Mouse (Mus musculus): ENCODE results near the gene Kansl2. TPM values are rescaled to one million over a fixed set of nuclear protein-coding genes. Genes with fewer than 3 reads are reported as not detected.

Kansl2 gene
- polyA plus RNA-seq (2016; fragmentation: Nextera tagmentation; extraction: Ambion mirVana) = 175 and 177 TPM in 2 replicates

- Histone ChIP-seq H3K4me1 (peaks cover 5% of the 10 kb centered on the region; the same call in 1 of the 2 replicates), H3K36me3 (peaks cover 32% of the 10 kb centered on the region), H3K27ac (peak within 1 kb of the TSS; percentile 99), H3K9me3 (no peaks in the 10 kb centered on the region), H3K4me3 (peak within 1 kb of the TSS; percentile 87), H3K9ac (peak within 1 kb of the TSS; percentile 93), H3K4me2 (replicated peaks) (peak within 1 kb of the TSS; percentile 90), H3K27me3 (no peaks in the 10 kb centered on the region)
- peak; percentile 100 for ATAC-seq (ENCODE audit: insufficient number of reproducible peaks, insufficient read depth, low FRiP score, low TSS enrichment)
- 1% methylated on average over 62 of the region's 70 CpGs for WGBS
Observed at GRCm38 (mm10) chr15:98533881-98534627, at the start of gene Kansl2. Kansl2 (minus strand) TSS chr15:98534264.

DNA sequence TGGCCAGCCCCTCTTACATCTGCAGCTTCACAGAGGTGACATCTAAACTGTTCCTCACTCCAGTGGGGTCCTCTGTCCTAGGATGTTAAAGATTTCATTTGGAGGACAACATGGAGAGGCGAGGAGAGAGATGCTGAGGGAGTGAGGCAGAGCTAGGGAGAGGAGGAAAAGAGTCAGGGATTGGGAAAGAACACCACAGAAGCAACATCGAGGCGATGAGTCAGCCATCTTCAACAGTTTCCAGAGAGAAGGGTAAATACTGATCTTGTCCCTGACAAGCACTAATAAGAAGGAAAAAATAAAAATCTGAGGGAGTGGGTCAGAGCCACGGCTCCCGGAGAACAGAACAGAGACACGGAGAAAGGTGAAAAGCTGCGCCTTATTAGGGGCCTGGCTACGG, 48.9 kb upstream of the Kansl2 start:
- no peak overlapping the region for H3K4me3 ChIP-seq
- no peak overlapping the region for H3K4me2 ChIP-seq (replicated peaks)
- no peaks in the 10 kb centered on the region for H3K27me3 ChIP-seq
- no peak for ATAC-seq (ENCODE audit: insufficient number of reproducible peaks, insufficient read depth, low FRiP score, low TSS enrichment)
- no peak overlapping the region for H3K9ac ChIP-seq
- H3K27ac ChIP-seq = no peak overlapping the region
- no peaks in the 10 kb centered on the region for H3K9me3 ChIP-seq
- H3K36me3 ChIP-seq = no peaks in the 10 kb centered on the region
- 72% methylated on average over 8 of the region's 8 CpGs for WGBS
- H3K4me1 ChIP-seq = no peaks in the 10 kb centered on the region; the same call in 1 of the 2 replicates

DNA sequence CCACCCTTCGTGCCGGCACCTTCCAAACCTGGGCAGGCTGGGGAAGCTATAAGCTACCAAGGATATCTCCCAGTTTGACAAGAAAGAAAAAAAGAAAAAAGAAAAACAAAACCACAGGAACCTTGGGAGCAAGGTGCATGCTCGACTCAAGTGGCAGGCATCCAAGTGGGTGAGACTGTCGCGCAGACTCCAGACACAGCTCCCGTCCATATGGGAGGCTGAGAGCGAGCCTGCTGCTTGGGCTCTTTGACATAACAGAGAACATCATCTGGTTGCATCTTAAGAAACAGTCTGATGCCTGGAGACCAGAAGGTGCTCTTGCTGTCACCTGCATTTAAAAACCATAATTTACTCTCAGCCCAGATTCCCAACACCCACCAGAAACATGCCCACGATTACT, 48.3 kb upstream of the Kansl2 start:
- Histone ChIP-seq H3K4me3 (no peak overlapping the region), H3K27me3 (no peaks in the 10 kb centered on the region), H3K9me3 (no peaks in the 10 kb centered on the region), H3K4me2 (replicated peaks) (no peak overlapping the region), H3K4me1 (no peaks in the 10 kb centered on the region; the same call in 1 of the 2 replicates), H3K36me3 (no peaks in the 10 kb centered on the region), H3K9ac (no peak overlapping the region), H3K27ac (no peak overlapping the region)
- WGBS = 80% methylated on average over 8 of the region's 8 CpGs
- ATAC-seq (ENCODE audit: insufficient number of reproducible peaks, insufficient read depth, low FRiP score, low TSS enrichment) = no peak

- ATAC-seq (ENCODE audit: insufficient number of reproducible peaks, insufficient read depth, low FRiP score, low TSS enrichment) = peak; percentile 66
- no peaks in the 10 kb centered on the region for H3K27me3 ChIP-seq
- 27% methylated on average over 4 of the region's 5 CpGs for WGBS
Observed at GRCm38 (mm10) chr15:98579795-98580464, 45.9 kb upstream of the Kansl2 start.

GRCm38 (mm10) chr15:98579310-98579709, 45.2 kb upstream of the Kansl2 start:
- 81% methylated on average over 2 of the region's 2 CpGs for WGBS

More at GRCm38 (mm10) chr15:98579795-98580464, 45.9 kb upstream of the Kansl2 start:
- no peak overlapping the region for H3K9ac ChIP-seq
- H3K4me1 ChIP-seq = no peaks in the 10 kb centered on the region
- H3K4me2 ChIP-seq (replicated peaks) = no peak overlapping the region
- H3K4me3 ChIP-seq = no peak overlapping the region
- no peaks in the 10 kb centered on the region for H3K9me3 ChIP-seq
- no peak overlapping the region for H3K27ac ChIP-seq
- no peaks in the 10 kb centered on the region for H3K36me3 ChIP-seq

DNA sequence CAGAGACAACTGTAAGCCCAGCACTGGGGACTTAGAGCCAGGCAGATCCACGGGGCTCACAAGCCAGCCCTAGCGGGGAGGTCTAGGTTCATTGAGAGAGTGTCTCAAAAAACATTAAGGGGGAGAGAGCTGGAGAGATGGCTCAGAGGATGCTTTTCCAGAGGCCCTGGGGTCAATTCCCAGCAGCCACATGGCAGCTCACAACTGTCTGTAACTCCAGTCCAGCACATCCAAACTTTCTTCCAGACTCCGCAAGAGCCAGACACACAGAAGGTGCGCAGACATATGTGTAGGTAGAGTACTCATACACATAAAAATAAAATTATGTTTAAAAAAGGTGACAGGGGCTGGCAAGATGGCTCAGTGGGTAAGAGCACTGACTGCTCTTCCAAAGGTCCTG, 39.2 kb upstream of the Kansl2 start:
- H3K4me1 ChIP-seq = peaks cover 8% of the 10 kb centered on the region
- 72% methylated on average over 4 of the region's 4 CpGs for WGBS
- H3K9ac ChIP-seq = no peak overlapping the region
- H3K27me3 ChIP-seq = no peaks in the 10 kb centered on the region
- no peak overlapping the region for H3K4me2 ChIP-seq (replicated peaks)
- H3K4me3 ChIP-seq = no peak overlapping the region
- no peaks in the 10 kb centered on the region for H3K9me3 ChIP-seq
- H3K36me3 ChIP-seq = no peaks in the 10 kb centered on the region
- no peak overlapping the region for H3K27ac ChIP-seq
- ATAC-seq (ENCODE audit: insufficient number of reproducible peaks, insufficient read depth, low FRiP score, low TSS enrichment) = no peak

More at GRCm38 (mm10) chr15:98579310-98579709, 45.2 kb upstream of the Kansl2 start:
- no peaks in the 10 kb centered on the region for H3K4me1 ChIP-seq
- H3K27ac ChIP-seq = no peak overlapping the region
- H3K27me3 ChIP-seq = no peaks in the 10 kb centered on the region
- H3K4me2 ChIP-seq (replicated peaks) = no peak overlapping the region
- H3K36me3 ChIP-seq = no peaks in the 10 kb centered on the region
- no peaks in the 10 kb centered on the region for H3K9me3 ChIP-seq
- no peak overlapping the region for H3K4me3 ChIP-seq
- no peak for ATAC-seq (ENCODE audit: insufficient number of reproducible peaks, insufficient read depth, low FRiP score, low TSS enrichment)
- H3K9ac ChIP-seq = no peak overlapping the region

- no peak for ATAC-seq (ENCODE audit: insufficient number of reproducible peaks, insufficient read depth, low FRiP score, low TSS enrichment)
- H3K4me3 ChIP-seq = no peak within 1 kb of the TSS
- no peak within 1 kb of the TSS for H3K4me2 ChIP-seq (replicated peaks)
- H3K27ac ChIP-seq = no peak within 1 kb of the TSS
- peaks cover 12% of the 10 kb centered on the region for H3K4me1 ChIP-seq
- no peaks in the 10 kb centered on the region for H3K36me3 ChIP-seq
- H3K9me3 ChIP-seq = no peaks in the 10 kb centered on the region
- no peaks in the 10 kb centered on the region for H3K27me3 ChIP-seq
- H3K9ac ChIP-seq = no peak within 1 kb of the TSS
- 85% methylated on average over 10 of the region's 10 CpGs for WGBS
Observed at GRCm38 (mm10) chr15:98570873-98571538, 36.9 kb upstream of the Kansl2 start, which contains the start of the genes Ccnt1 and 4930415O20Rik. Ccnt1 (minus strand) TSS chr15:98570923. 4930415O20Rik (plus strand) TSS chr15:98571004.

- no peaks in the 10 kb centered on the region for H3K9me3 ChIP-seq
- no peak overlapping the region for H3K4me3 ChIP-seq
- peaks cover 23% of the 10 kb centered on the region for H3K4me1 ChIP-seq
- H3K36me3 ChIP-seq = no peaks in the 10 kb centered on the region
- ATAC-seq (ENCODE audit: insufficient number of reproducible peaks, insufficient read depth, low FRiP score, low TSS enrichment) = no peak
- no peaks in the 10 kb centered on the region for H3K27me3 ChIP-seq
- 87% methylated on average over 4 of the region's 4 CpGs for WGBS
- no peak overlapping the region for H3K9ac ChIP-seq
- H3K27ac ChIP-seq = no peak overlapping the region
- no peak overlapping the region for H3K4me2 ChIP-seq (replicated peaks)
Observed at GRCm38 (mm10) chr15:98569795-98570365, 35.8 kb upstream of the Kansl2 start.

GRCm38 (mm10) chr15:98569216-98569615, 35.2 kb upstream of the Kansl2 start:
- no peaks in the 10 kb centered on the region for H3K27me3 ChIP-seq
- WGBS = 66% methylated on average over 7 of the region's 7 CpGs
- H3K4me3 ChIP-seq = peak overlapping the region; percentile 83
- no peak overlapping the region for H3K27ac ChIP-seq
- H3K4me2 ChIP-seq (replicated peaks) = peak overlapping the region; percentile 84
- H3K36me3 ChIP-seq = 0 out of 2 replicates have a peak, but pooled peaks cover 3% of the 10 kb centered on the region
- H3K4me1 ChIP-seq = peaks cover 23% of the 10 kb centered on the region
- no peaks in the 10 kb centered on the region for H3K9me3 ChIP-seq
- H3K9ac ChIP-seq = peak overlapping the region; percentile 82; the same call in 1 of the 2 replicates
- no peak for ATAC-seq (ENCODE audit: insufficient number of reproducible peaks, insufficient read depth, low FRiP score, low TSS enrichment)

- 10% methylated on average over 22 of the region's 22 CpGs for WGBS
- Histone ChIP-seq H3K9ac (peak overlapping the region; percentile 82), H3K27me3 (no peaks in the 10 kb centered on the region), H3K4me1 (peaks cover 23% of the 10 kb centered on the region), H3K9me3 (no peaks in the 10 kb centered on the region), H3K36me3 (peaks cover 9% of the 10 kb centered on the region), H3K27ac (peak overlapping the region; percentile 95), H3K4me2 (replicated peaks) (peak overlapping the region; percentile 84), H3K4me3 (peak overlapping the region; percentile 83)
- no peak for ATAC-seq (ENCODE audit: insufficient number of reproducible peaks, insufficient read depth, low FRiP score, low TSS enrichment)
Observed at GRCm38 (mm10) chr15:98568256-98569033, 34.4 kb upstream of the Kansl2 start.

All from embryonic facial prominence, embryonic 12.5 days (tissue).